Mouse (Mus musculus) lung, adult 2 months (tissue): Measurements from ENCODE around the gene Msrb2.

ENCODE experiments used
- CTCF ChIP-seq: fragments of 200-500 bp; IDR thresholded peaks from 2 replicates; pipeline ENCODE4 v1.5.1; 2011; ENCODE audit warnings: mild to moderate bottlenecking, low read length, control low read depth; ENCODE audit not compliant: insufficient read depth
- POLR2A ChIP-seq: fragments of 200-500 bp; IDR thresholded peaks from 2 replicates; pipeline ENCODE4 v1.6.1; 2011; ENCODE audit warnings: low read depth, mild to moderate bottlenecking, control low read depth, low read length, borderline replicate concordance; ENCODE audit errors: extremely low read depth

- TF ChIP-seq CTCF (no peak), POLR2A (no peak)
Observed at GRCm38 (mm10) chr2:19423086-19423485, 51.8 kb downstream of the Msrb2 start.
